Mouse (Mus musculus) retina, postnatal 7 days (tissue): ENCODE results near the gene Smlr1.
A peak's percentile ranks its signal among the peaks of the same experiment; 100 is the strongest.

Experiments
- DNase-seq: peaks from one replicate; pipeline ENCODE4 v3.0.0-alpha.2; 2012; ENCODE audit warnings: low read depth, low spot score

Smlr1 gene

GRCm38 (mm10) chr10:25499323-25500071, 36.6 kb downstream of the Smlr1 start:
- no peak for DNase-seq

- DNase-seq, result peak; percentile 49
Measured at GRCm38 (mm10) chr10:25488456-25488855, 47.6 kb downstream of the Smlr1 start.

DNA sequence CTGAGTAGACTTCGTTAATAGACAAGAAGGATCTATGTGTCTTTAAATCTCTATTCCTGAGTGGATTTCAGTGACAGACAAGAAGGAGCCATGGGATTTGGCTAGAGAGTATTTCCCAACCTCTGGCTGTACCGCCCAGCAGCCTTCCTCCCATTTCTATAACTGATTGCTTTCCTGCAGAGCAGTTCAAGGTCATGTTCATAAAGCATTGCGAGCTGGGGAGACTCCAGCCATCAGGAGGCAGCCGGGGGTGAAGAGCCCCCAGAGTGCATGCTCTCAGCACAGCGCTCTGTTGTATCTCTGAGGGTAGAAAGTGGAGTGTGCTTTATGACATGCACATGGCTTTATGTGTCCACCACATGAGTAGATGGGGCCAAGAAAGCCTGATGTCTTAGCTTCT, 53.3 kb downstream of the Smlr1 start:
- no peak for DNase-seq

DNA sequence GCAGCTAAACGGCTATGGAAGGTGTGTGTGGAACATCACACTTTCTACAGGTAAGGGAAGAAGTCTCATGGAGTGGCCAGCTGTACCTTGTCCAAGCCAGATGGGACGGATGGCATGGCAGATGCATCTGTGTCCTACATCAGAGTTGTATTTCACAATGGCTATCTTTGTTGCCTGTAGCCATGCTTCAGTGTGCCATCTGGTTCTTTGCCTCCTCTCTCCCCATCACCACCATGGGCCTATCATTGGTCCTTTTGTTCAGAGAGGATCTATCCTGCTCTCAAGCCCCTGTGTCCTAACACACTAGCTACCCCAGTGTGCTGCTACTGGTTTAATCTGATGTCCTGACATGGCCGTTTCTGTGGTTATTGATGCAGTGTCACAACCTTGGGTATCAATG, 56.4 kb downstream of the Smlr1 start:
- no peak for DNase-seq
